Mouse (Mus musculus): ENCODE measurements at regions not wholly inside any gene's neighbourhood (a gene's known extent, or its start where the extent isn't known, plus 50 kb on each side); places are given as distances from the start of the nearest gene placed in this dataset.

- ATAC-seq (ENCODE audit: low read depth) (no peak), DNase-seq (ENCODE audit: low spot score) (no peak)
- no peaks in the 10 kb centered on the region for H3K27me3 ChIP-seq (replicated peaks; ENCODE audit: control insufficient read depth, insufficient read depth, low read length)
- 93% methylated on average over 22 of the region's 22 CpGs for WGBS
- H3K4me2 ChIP-seq (ENCODE audit: low read depth, low read length) = no peak overlapping the region
- no peaks in the 10 kb centered on the region for H3K4me1 ChIP-seq (ENCODE audit: control insufficient read depth, insufficient read depth, low read length)
- no peak overlapping the region for H3K27ac ChIP-seq (replicated peaks; ENCODE audit: low read depth, low read length)
- H3K9ac ChIP-seq (ENCODE audit: low read depth, low read length) = no peak overlapping the region
- no peaks in the 10 kb centered on the region for H3K36me3 ChIP-seq (ENCODE audit: control insufficient read depth, insufficient read depth, low read length)
- no peak overlapping the region for H3K4me3 ChIP-seq (ENCODE audit: low read depth, low read length)
- H3K9me3 ChIP-seq (ENCODE audit: control insufficient read depth, low read length) = no peaks in the 10 kb centered on the region
Observed at GRCm38 (mm10) chr9:11277810-11278209, 373.2 kb upstream of the Cntn5 start.

GRCm38 (mm10) chr9:11276966-11277365 lies 372.4 kb upstream of the Cntn5 start:
- Histone ChIP-seq H3K27me3 (replicated peaks; ENCODE audit: control insufficient read depth, insufficient read depth, low read length) (no peaks in the 10 kb centered on the region), H3K4me2 (ENCODE audit: low read depth, low read length) (no peak overlapping the region), H3K4me3 (ENCODE audit: low read depth, low read length) (no peak overlapping the region), H3K9ac (ENCODE audit: low read depth, low read length) (no peak overlapping the region), H3K36me3 (ENCODE audit: control insufficient read depth, insufficient read depth, low read length) (no peaks in the 10 kb centered on the region), H3K27ac (replicated peaks; ENCODE audit: low read depth, low read length) (no peak overlapping the region), H3K9me3 (ENCODE audit: control insufficient read depth, low read length) (no peaks in the 10 kb centered on the region), H3K4me1 (ENCODE audit: control insufficient read depth, insufficient read depth, low read length) (no peaks in the 10 kb centered on the region)
- 79% methylated on average over 4 of the region's 4 CpGs for WGBS
- ATAC-seq (ENCODE audit: low read depth) (no peak), DNase-seq (ENCODE audit: low spot score) (no peak)

- no peaks in the 10 kb centered on the region for H3K4me1 ChIP-seq (ENCODE audit: control insufficient read depth, insufficient read depth, low read length)
- 72% methylated on average over 1 of the region's 1 CpGs for WGBS
Observed at GRCm38 (mm10) chr9:11256848-11257247, 352.3 kb upstream of the Cntn5 start.

GRCm38 (mm10) chr9:11206829-11207228 lies 302.3 kb upstream of the Cntn5 start:
- Histone ChIP-seq H3K4me2 (ENCODE audit: low read depth, low read length) (no peak overlapping the region), H3K27ac (replicated peaks; ENCODE audit: low read depth, low read length) (no peak overlapping the region; the same call in 1 of the 2 replicates), H3K27me3 (replicated peaks; ENCODE audit: control insufficient read depth, insufficient read depth, low read length) (no peaks in the 10 kb centered on the region), H3K4me3 (ENCODE audit: low read depth, low read length) (no peak overlapping the region), H3K9me3 (ENCODE audit: control insufficient read depth, low read length) (no peaks in the 10 kb centered on the region), H3K9ac (ENCODE audit: low read depth, low read length) (no peak overlapping the region), H3K36me3 (ENCODE audit: control insufficient read depth, insufficient read depth, low read length) (no peaks in the 10 kb centered on the region), H3K4me1 (ENCODE audit: control insufficient read depth, insufficient read depth, low read length) (no peaks in the 10 kb centered on the region)
- 38% methylated on average over 6 of the region's 6 CpGs for WGBS
- DNase-seq (ENCODE audit: low spot score) (peak; percentile 85), ATAC-seq (ENCODE audit: low read depth) (peak; percentile 75)

More at GRCm38 (mm10) chr9:11256848-11257247, 352.3 kb upstream of the Cntn5 start:
- no peaks in the 10 kb centered on the region for H3K9me3 ChIP-seq (ENCODE audit: control insufficient read depth, low read length)
- no peak for DNase-seq (ENCODE audit: low spot score)
- no peak for ATAC-seq (ENCODE audit: low read depth)
- no peak overlapping the region for H3K4me2 ChIP-seq (ENCODE audit: low read depth, low read length)
- no peaks in the 10 kb centered on the region for H3K36me3 ChIP-seq (ENCODE audit: control insufficient read depth, insufficient read depth, low read length)
- H3K4me3 ChIP-seq (ENCODE audit: low read depth, low read length) = no peak overlapping the region
- H3K27ac ChIP-seq (replicated peaks; ENCODE audit: low read depth, low read length) = no peak overlapping the region
- H3K9ac ChIP-seq (ENCODE audit: low read depth, low read length) = no peak overlapping the region
- H3K27me3 ChIP-seq (replicated peaks; ENCODE audit: control insufficient read depth, insufficient read depth, low read length) = no peaks in the 10 kb centered on the region

GRCm38 (mm10) chr9:11206267-11206666 lies 301.7 kb upstream of the Cntn5 start:
- Histone ChIP-seq H3K9ac (ENCODE audit: low read depth, low read length) (no peak overlapping the region), H3K9me3 (ENCODE audit: control insufficient read depth, low read length) (no peaks in the 10 kb centered on the region), H3K4me1 (ENCODE audit: control insufficient read depth, insufficient read depth, low read length) (no peaks in the 10 kb centered on the region), H3K4me3 (ENCODE audit: low read depth, low read length) (no peak overlapping the region), H3K27me3 (replicated peaks; ENCODE audit: control insufficient read depth, insufficient read depth, low read length) (no peaks in the 10 kb centered on the region), H3K27ac (replicated peaks; ENCODE audit: low read depth, low read length) (no peak overlapping the region), H3K4me2 (ENCODE audit: low read depth, low read length) (no peak overlapping the region), H3K36me3 (ENCODE audit: control insufficient read depth, insufficient read depth, low read length) (no peaks in the 10 kb centered on the region)
- no peak for DNase-seq (ENCODE audit: low spot score)
- no peak for ATAC-seq (ENCODE audit: low read depth)

GRCm38 (mm10) chr9:11192183-11192582 lies 287.6 kb upstream of the Cntn5 start:
- H3K27me3 ChIP-seq (replicated peaks; ENCODE audit: control insufficient read depth, insufficient read depth, low read length) = no peaks in the 10 kb centered on the region
- H3K4me2 ChIP-seq (ENCODE audit: low read depth, low read length) = no peak overlapping the region
- H3K9ac ChIP-seq (ENCODE audit: low read depth, low read length) = no peak overlapping the region
- ATAC-seq (ENCODE audit: low read depth) (peak; percentile 30; the same call in 1 of the 2 replicates), DNase-seq (ENCODE audit: low spot score) (peak; percentile 33)
- 49% methylated on average over 2 of the region's 2 CpGs for WGBS
- no peaks in the 10 kb centered on the region for H3K9me3 ChIP-seq (ENCODE audit: control insufficient read depth, low read length)
- no peaks in the 10 kb centered on the region for H3K36me3 ChIP-seq (ENCODE audit: control insufficient read depth, insufficient read depth, low read length)
- no peak overlapping the region for H3K4me3 ChIP-seq (ENCODE audit: low read depth, low read length)
- H3K27ac ChIP-seq (replicated peaks; ENCODE audit: low read depth, low read length) = no peak overlapping the region
- H3K4me1 ChIP-seq (ENCODE audit: control insufficient read depth, insufficient read depth, low read length) = no peaks in the 10 kb centered on the region

- Histone ChIP-seq H3K27ac (replicated peaks; ENCODE audit: low read depth, low read length) (no peak overlapping the region), H3K9me3 (ENCODE audit: control insufficient read depth, low read length) (no peaks in the 10 kb centered on the region), H3K27me3 (replicated peaks; ENCODE audit: control insufficient read depth, insufficient read depth, low read length) (no peaks in the 10 kb centered on the region), H3K4me2 (ENCODE audit: low read depth, low read length) (no peak overlapping the region), H3K36me3 (ENCODE audit: control insufficient read depth, insufficient read depth, low read length) (no peaks in the 10 kb centered on the region), H3K4me1 (ENCODE audit: control insufficient read depth, insufficient read depth, low read length) (no peaks in the 10 kb centered on the region), H3K4me3 (ENCODE audit: low read depth, low read length) (no peak overlapping the region), H3K9ac (ENCODE audit: low read depth, low read length) (no peak overlapping the region)
- 98% methylated on average over 1 of the region's 1 CpGs for WGBS
- ATAC-seq (ENCODE audit: low read depth) = no peak
- DNase-seq (ENCODE audit: low spot score) = no peak
Observed at GRCm38 (mm10) chr9:11145799-11146198, 241.2 kb upstream of the Cntn5 start.

GRCm38 (mm10) chr9:11126833-11127232 lies 222.3 kb upstream of the Cntn5 start:
- Histone ChIP-seq H3K4me2 (ENCODE audit: low read depth, low read length) (no peak overlapping the region), H3K27me3 (replicated peaks; ENCODE audit: control insufficient read depth, insufficient read depth, low read length) (no peaks in the 10 kb centered on the region), H3K4me3 (ENCODE audit: low read depth, low read length) (no peak overlapping the region), H3K36me3 (ENCODE audit: control insufficient read depth, insufficient read depth, low read length) (no peaks in the 10 kb centered on the region), H3K27ac (replicated peaks; ENCODE audit: low read depth, low read length) (no peak overlapping the region), H3K9ac (ENCODE audit: low read depth, low read length) (no peak overlapping the region), H3K4me1 (ENCODE audit: control insufficient read depth, insufficient read depth, low read length) (no peaks in the 10 kb centered on the region), H3K9me3 (ENCODE audit: control insufficient read depth, low read length) (no peaks in the 10 kb centered on the region)
- ATAC-seq (ENCODE audit: low read depth) (no peak), DNase-seq (ENCODE audit: low spot score) (no peak)
- WGBS = 86% methylated on average over 5 of the region's 5 CpGs

GRCm38 (mm10) chr9:11119153-11119552 lies 214.6 kb upstream of the Cntn5 start:
- ATAC-seq (ENCODE audit: low read depth) = no peak
- H3K9me3 ChIP-seq (ENCODE audit: control insufficient read depth, low read length) = no peaks in the 10 kb centered on the region
- no peaks in the 10 kb centered on the region for H3K4me1 ChIP-seq (ENCODE audit: control insufficient read depth, insufficient read depth, low read length)
- no peak overlapping the region for H3K4me2 ChIP-seq (ENCODE audit: low read depth, low read length)
- no peak overlapping the region for H3K27ac ChIP-seq (replicated peaks; ENCODE audit: low read depth, low read length)
- H3K36me3 ChIP-seq (ENCODE audit: control insufficient read depth, insufficient read depth, low read length) = no peaks in the 10 kb centered on the region
- H3K4me3 ChIP-seq (ENCODE audit: low read depth, low read length) = no peak overlapping the region
- no peaks in the 10 kb centered on the region for H3K27me3 ChIP-seq (replicated peaks; ENCODE audit: control insufficient read depth, insufficient read depth, low read length)
- peak; percentile 30 for DNase-seq (ENCODE audit: low spot score)
- H3K9ac ChIP-seq (ENCODE audit: low read depth, low read length) = no peak overlapping the region
